Mouse (Mus musculus): Measurements from ENCODE around the gene Mylk3.

Mylk3 gene

GRCm38 (mm10) chr8:85386205-85386604 lies at the start of gene Mylk3:
Mylk3 (minus strand) TSS chr8:85386345.
- in situ Hi-C loops (cut with MboI, MseI) = no loop called here

- in situ Hi-C loops (cut with MboI, MseI) = loop anchor here in 1 of 2 experiments (25.0 kb wide), 1 partner anchor 1848 kb away; no protein-coding TSS in a partner anchor
Measured at GRCm38 (mm10) chr8:85435736-85436135, 49.6 kb upstream of the Mylk3 start.

- in situ Hi-C loops (cut with MboI, MseI) = loop anchor here in 1 of 2 experiments (25.0 kb wide), 1 partner anchor 1848 kb away; no protein-coding TSS in a partner anchor
Measured at GRCm38 (mm10) chr8:85434817-85435216, 48.7 kb upstream of the Mylk3 start.

GRCm38 (mm10) chr8:85433017-85433393 lies 46.9 kb upstream of the Mylk3 start:
- in situ Hi-C loops (cut with MboI, MseI) = loop anchor here in 1 of 2 experiments (25.0 kb wide), 1 partner anchor 1846 kb away; no protein-coding TSS in a partner anchor

GRCm38 (mm10) chr8:85432168-85433016 lies 46.2 kb upstream of the Mylk3 start, which contains the start of gene 4921524J17Rik:
4921524J17Rik (minus strand) TSS chr8:85432833.
- in situ Hi-C loops (cut with MboI, MseI) = loop anchor here in 1 of 2 experiments (25.0 kb wide), 1 partner anchor 1845 kb away; no protein-coding TSS in a partner anchor

- in situ Hi-C loops (cut with MboI, MseI) = loop anchor here in 1 of 2 experiments (25.0 kb wide), 1 partner anchor 1844 kb away; no protein-coding TSS in a partner anchor
Measured at GRCm38 (mm10) chr8:85431281-85432167, 45.4 kb upstream of the Mylk3 start.

- in situ Hi-C loops (cut with MboI, MseI) = loop anchor here in 1 of 2 experiments (25.0 kb wide), 1 partner anchor 1844 kb away; no protein-coding TSS in a partner anchor
Measured at GRCm38 (mm10) chr8:85430801-85431200, 44.7 kb upstream of the Mylk3 start.

GRCm38 (mm10) chr8:85429219-85429618 lies 43.1 kb upstream of the Mylk3 start:
- in situ Hi-C loops (cut with MboI, MseI) = loop anchor here in 1 of 2 experiments (25.0 kb wide), 1 partner anchor 1842 kb away; no protein-coding TSS in a partner anchor

GRCm38 (mm10) chr8:85427026-85427425 lies 40.9 kb upstream of the Mylk3 start:
- in situ Hi-C loops (cut with MboI, MseI) = loop anchor here in 1 of 2 experiments (25.0 kb wide), 1 partner anchor 1840 kb away; no protein-coding TSS in a partner anchor

- in situ Hi-C loops (cut with MboI, MseI) = no loop called here
Measured at GRCm38 (mm10) chr8:85421329-85421728, 35.2 kb upstream of the Mylk3 start.

- in situ Hi-C loops (cut with MboI, MseI) = no loop called here
Measured at GRCm38 (mm10) chr8:85408526-85408925, 22.4 kb upstream of the Mylk3 start.

- in situ Hi-C loops (cut with MboI, MseI) = no loop called here
Measured at GRCm38 (mm10) chr8:85408053-85408505, 21.9 kb upstream of the Mylk3 start.

- in situ Hi-C loops (cut with MboI, MseI) = no loop called here
Measured at GRCm38 (mm10) chr8:85405961-85406360, 19.8 kb upstream of the Mylk3 start.

- in situ Hi-C loops (cut with MboI, MseI) = no loop called here
Measured at GRCm38 (mm10) chr8:85405418-85405817, 19.3 kb upstream of the Mylk3 start.

- in situ Hi-C loops (cut with MboI, MseI) = loop anchor here (5.0 kb wide), 2 partner anchors 81 to 86 kb away; no protein-coding TSS in a partner anchor
Measured at GRCm38 (mm10) chr8:85398548-85398947, 12.4 kb upstream of the Mylk3 start.

GRCm38 (mm10) chr8:85397508-85397907 lies 11.4 kb upstream of the Mylk3 start:
- in situ Hi-C loops (cut with MboI, MseI) = loop anchor here (5.0 kb wide), 2 partner anchors 80 to 85 kb away; no protein-coding TSS in a partner anchor

GRCm38 (mm10) chr8:85396432-85397079 lies 10.4 kb upstream of the Mylk3 start:
- in situ Hi-C loops (cut with MboI, MseI) = loop anchor here (5.0 kb wide), 2 partner anchors 79 to 84 kb away; no protein-coding TSS in a partner anchor

GRCm38 (mm10) chr8:85395681-85396431 lies 9.7 kb upstream of the Mylk3 start:
- in situ Hi-C loops (cut with MboI, MseI) = loop anchor here (5.0 kb wide), 2 partner anchors 79 to 84 kb away; no protein-coding TSS in a partner anchor

GRCm38 (mm10) chr8:85395017-85395416 lies 8.9 kb upstream of the Mylk3 start:
- in situ Hi-C loops (cut with MboI, MseI) = loop anchor here (5.0 kb wide), 2 partner anchors 78 to 83 kb away; no protein-coding TSS in a partner anchor

GRCm38 (mm10) chr8:85393199-85393598 lies 7.1 kb upstream of the Mylk3 start:
- in situ Hi-C loops (cut with MboI, MseI) = no loop called here

Measured in T-helper 17 cell (primary cell).